Mouse (Mus musculus) heart, embryonic 16.5 days (tissue): ENCODE measurements around the gene Ssxb3. TPM values are rescaled to one million over a fixed set of nuclear protein-coding genes. Genes with fewer than 3 reads are reported as not detected.
"Not testable (repeated sequence)": the region's sequence is repeated elsewhere in the genome, so short reads cannot be mapped to it uniquely, and the experiment has no call there.

Experiments
- ATAC-seq: fragments of 200-750 bp; cut with Nextera tagmentation; replicated peaks from 2 replicates; pipeline ENCODE4 v1.8.0; 2017; ENCODE audit warnings: moderate number of reproducible peaks; ENCODE audit not compliant: insufficient read depth, low FRiP score; ENCODE audit errors: extremely low read depth
- H3K27ac ChIP-seq: fragments of 300-500 bp; sonication (generic); 2 replicates; pipeline ENCODE4 v1.5.1; 2014; ENCODE audit warnings: mild to moderate bottlenecking, low read length, control low read depth, moderate library complexity
- H3K27me3 ChIP-seq: fragments of 300-500 bp; sonication (generic); 2 replicates; pipeline ENCODE4 v1.6.1; 2014; ENCODE audit warnings: low read length, mixed read lengths; ENCODE audit not compliant: control insufficient read depth, insufficient read depth
- H3K36me3 ChIP-seq: fragments of 300-500 bp; sonication (generic); 2 replicates; pipeline ENCODE4 v1.6.1; 2014; ENCODE audit not compliant: control insufficient read depth, insufficient read depth
- H3K4me1 ChIP-seq: fragments of 300-500 bp; sonication (generic); 2 replicates; pipeline ENCODE4 v1.6.1; 2014; ENCODE audit warnings: low read length, mixed read lengths; ENCODE audit not compliant: control insufficient read depth, insufficient read depth
- H3K4me2 ChIP-seq: fragments of 300-500 bp; sonication (generic); 2 replicates; pipeline ENCODE4 v1.6.1; 2014; ENCODE audit warnings: low read depth, mild to moderate bottlenecking, control low read depth, low read length
- H3K4me3 ChIP-seq: fragments of 300-500 bp; sonication (generic); 2 replicates; pipeline ENCODE4 v1.5.1; 2014; ENCODE audit warnings: mild to moderate bottlenecking, control low read depth, low read length
- H3K9ac ChIP-seq: fragments of 300-500 bp; sonication (generic); 2 replicates; pipeline ENCODE4 v1.6.1; 2014; ENCODE audit warnings: low read length, control low read depth
- H3K9me3 ChIP-seq: fragments of 300-500 bp; sonication (generic); replicated peaks from 2 replicates; pipeline ENCODE4 v1.6.1; 2016; ENCODE audit warnings: low read length; ENCODE audit not compliant: control insufficient read depth
- WGBS: fragments of 180-500 bp; shearing (Covaris S2); extraction: QIAGEN DNeasy Blood & Tissue Kit; methylation state at CpG from one replicate; pipeline ENCODE4 v1.1.7; 2014; 5-methylcytosine and 5-hydroxymethylcytosine counted together
- polyA plus RNA-seq: library from polyadenylated mRNA; unstranded; fragments of >200 nt; fragmentation: Nextera tagmentation; extraction: Ambion mirVana; gene quantifications from 2 replicates; pipeline ENCODE4 v1.2.1, GENCODE M21; 2015

Gene Ssxb3
- polyA plus RNA-seq, result not detected in 2 replicates

DNA sequence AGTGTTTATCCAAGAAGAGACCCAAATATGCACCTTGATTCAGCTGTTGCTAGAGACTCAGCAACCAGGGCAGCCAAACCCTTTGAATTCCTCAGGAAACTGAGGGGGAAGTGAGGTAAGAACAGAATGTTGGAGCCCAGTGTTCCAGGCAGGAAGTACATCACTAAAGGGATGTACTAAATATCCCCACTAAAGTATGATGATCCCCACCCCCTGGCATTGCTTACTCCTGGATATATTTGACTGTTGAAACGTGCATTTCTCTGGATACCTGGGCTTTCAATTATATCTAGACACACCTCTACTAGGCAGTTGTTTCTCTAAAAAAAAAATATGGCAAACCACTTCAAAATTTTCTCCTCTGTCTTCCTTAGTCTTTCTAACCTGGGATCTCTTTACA lies at the start of gene Ssxb3:
TSS of gene Ssxb3 (minus strand) at position 101 of the 400 bp plus-strand sequence.
- H3K36me3 ChIP-seq, H3K27ac ChIP-seq, H3K27me3 ChIP-seq, H3K4me3 ChIP-seq, ATAC-seq, H3K9me3 ChIP-seq, H3K4me2 ChIP-seq, H3K9ac ChIP-seq, H3K4me1 ChIP-seq: not testable (repeated sequence)
- 23% methylated on average over 1 of the region's 1 CpGs for WGBS

- H3K4me2 ChIP-seq, H3K9ac ChIP-seq, ATAC-seq, H3K4me3 ChIP-seq, H3K27ac ChIP-seq, H3K9me3 ChIP-seq, H3K36me3 ChIP-seq, H3K4me1 ChIP-seq, H3K27me3 ChIP-seq: not testable (repeated sequence)
- 61% methylated on average over 4 of the region's 4 CpGs for WGBS
Observed at GRCm38 (mm10) chrX:8548155-8548554, 43.5 kb downstream of the Ssxb3 start, which contains the start of gene Ssxb6. Ssxb6 (minus strand) TSS chrX:8548255.

Other genes with a start within 250 kb of the Ssxb3 start
- not detected in 2 replicates for gene Ssxb9, start 224.8 kb downstream of the Ssxb3 start, polyA plus RNA-seq
- gene Ssxb1, start 178.5 kb downstream of the Ssxb3 start, polyA plus RNA-seq, result not detected in 2 replicates
- not detected in 2 replicates for gene Ssxb2, start 130.1 kb downstream of the Ssxb3 start, polyA plus RNA-seq
- not detected in 2 replicates for gene Gm14459, start 66.9 kb downstream of the Ssxb3 start, polyA plus RNA-seq
- not detected in 2 replicates for gene Ssxb6, start 43.6 kb downstream of the Ssxb3 start, polyA plus RNA-seq
- gene Ssxb8, start 99.0 kb upstream of the Ssxb3 start, polyA plus RNA-seq, result not detected in 2 replicates
- gene Ssx9, start 156.6 kb upstream of the Ssxb3 start, polyA plus RNA-seq, result not detected in 2 replicates
- gene Ssxb5, start 211.9 kb upstream of the Ssxb3 start, polyA plus RNA-seq, result not detected in 2 replicates